Mouse (Mus musculus): ENCODE data around the gene Atp6v1g2. TPM values are rescaled to one million over a fixed set of nuclear protein-coding genes. Genes with fewer than 3 reads are reported as not detected.

Gene Atp6v1g2
- total and polyA plus RNA-seq, 3 experiments, result 2.4 to 5.0 (median 3.2) TPM

GRCm38 (mm10) chr17:35189186-35189585 is 44.3 kb upstream of the Atp6v1g2 start:
- no peak for DNase-seq (ENCODE audit: low spot score)
- Histone ChIP-seq H3K4me3 (ENCODE audit: low read depth, low read length) (no peak overlapping the region; the same call in 1 of the 2 replicates), H3K36me3 (replicated peaks) (peaks cover 9% of the 10 kb centered on the region), H3K9me3 (replicated peaks) (no peaks in the 10 kb centered on the region), H3K4me1 (ENCODE audit: insufficient read depth, low read depth, low read length) (peaks cover 77% of the 10 kb centered on the region), H3K27me3 (ENCODE audit: insufficient read depth, low read length) (peaks cover 3% of the 10 kb centered on the region; the same call in 1 of the 2 replicates)
- ATAC-seq (ENCODE audit: extremely low read depth, insufficient number of reproducible peaks, low FRiP score, poor library complexity, severe bottlenecking), result no peak
- TF ChIP-seq GATA1 (IDR thresholded peaks at IDR 0.05; ENCODE audit: borderline replicate concordance, low read length), result no peak
- TF ChIP-seq GATA2 (IDR thresholded peaks at IDR 0.05; ENCODE audit: borderline replicate concordance, low read depth, low read length), result no peak
- TF ChIP-seq CTCF (IDR thresholded peaks at IDR 0.05; ENCODE audit: low read depth, low read length), result no peak
- no peak for TF ChIP-seq POLR2AphosphoS5 (IDR thresholded peaks at IDR 0.05; ENCODE audit: insufficient replicate concordance, low read depth, low read length)
- no peak for TF ChIP-seq TAL1 (conservative IDR thresholded peaks at IDR 0.05; ENCODE audit: low read depth, low read length)

GRCm38 (mm10) chr17:35190096-35190495 is 43.4 kb upstream of the Atp6v1g2 start:
- peaks cover 2% of the 10 kb centered on the region for H3K36me3 ChIP-seq (replicated peaks)
- H3K9me3 ChIP-seq (replicated peaks), result no peaks in the 10 kb centered on the region
- peaks cover 77% of the 10 kb centered on the region for H3K4me1 ChIP-seq (ENCODE audit: insufficient read depth, low read depth, low read length)
- no peak overlapping the region for H3K4me3 ChIP-seq (ENCODE audit: low read depth, low read length)
- peaks cover 12% of the 10 kb centered on the region for H3K27me3 ChIP-seq (ENCODE audit: insufficient read depth, low read length)
- TF ChIP-seq GATA1 (IDR thresholded peaks at IDR 0.05; ENCODE audit: borderline replicate concordance, low read length), result no peak
- TF ChIP-seq TAL1 (conservative IDR thresholded peaks at IDR 0.05; ENCODE audit: low read depth, low read length), result no peak
- ATAC-seq (ENCODE audit: extremely low read depth, insufficient number of reproducible peaks, low FRiP score, poor library complexity, severe bottlenecking), result no peak
- no peak for DNase-seq (ENCODE audit: low spot score)

- Histone ChIP-seq H3K36me3 (replicated peaks) (no peaks in the 10 kb centered on the region), H3K9me3 (replicated peaks) (no peaks in the 10 kb centered on the region; the same call in 1 of the 2 replicates), H3K27me3 (ENCODE audit: insufficient read depth, low read length) (peaks cover 27% of the 10 kb centered on the region), H3K4me1 (ENCODE audit: insufficient read depth, low read depth, low read length) (peaks cover 81% of the 10 kb centered on the region), H3K4me3 (ENCODE audit: low read depth, low read length) (no peak overlapping the region)
- no peak for TF ChIP-seq CTCF (IDR thresholded peaks at IDR 0.05; ENCODE audit: low read depth, low read length)
- no peak for TF ChIP-seq TAL1 (conservative IDR thresholded peaks at IDR 0.05; ENCODE audit: low read depth, low read length)
- TF ChIP-seq POLR2AphosphoS5 (IDR thresholded peaks at IDR 0.05; ENCODE audit: insufficient replicate concordance, low read depth, low read length), result no peak
- no peak for TF ChIP-seq GATA1 (IDR thresholded peaks at IDR 0.05; ENCODE audit: borderline replicate concordance, low read length)
- TF ChIP-seq GATA2 (IDR thresholded peaks at IDR 0.05; ENCODE audit: borderline replicate concordance, low read depth, low read length), result no peak
- no peak for ATAC-seq (ENCODE audit: extremely low read depth, insufficient number of reproducible peaks, low FRiP score, poor library complexity, severe bottlenecking)
- no peak for DNase-seq (ENCODE audit: low spot score)
These were observed 41.7 kb upstream of the Atp6v1g2 start for GRCm38 (mm10) chr17:35191723-35192122.

GRCm38 (mm10) chr17:35192924-35193323 is 40.5 kb upstream of the Atp6v1g2 start:
- Histone ChIP-seq H3K27me3 (ENCODE audit: insufficient read depth, low read length) (peaks cover 27% of the 10 kb centered on the region), H3K4me1 (ENCODE audit: insufficient read depth, low read depth, low read length) (peaks cover 71% of the 10 kb centered on the region), H3K4me3 (ENCODE audit: low read depth, low read length) (no peak overlapping the region), H3K36me3 (replicated peaks) (no peaks in the 10 kb centered on the region), H3K9me3 (replicated peaks) (no peaks in the 10 kb centered on the region; the same call in 1 of the 2 replicates)
- ATAC-seq (ENCODE audit: extremely low read depth, insufficient number of reproducible peaks, low FRiP score, poor library complexity, severe bottlenecking) (no peak), DNase-seq (ENCODE audit: low spot score) (no peak)
- no peak for TF ChIP-seq GATA2 (IDR thresholded peaks at IDR 0.05; ENCODE audit: borderline replicate concordance, low read depth, low read length)
- no peak for TF ChIP-seq TAL1 (conservative IDR thresholded peaks at IDR 0.05; ENCODE audit: low read depth, low read length)
- no peak for TF ChIP-seq GATA1 (IDR thresholded peaks at IDR 0.05; ENCODE audit: borderline replicate concordance, low read length)
- TF ChIP-seq POLR2AphosphoS5 (IDR thresholded peaks at IDR 0.05; ENCODE audit: insufficient replicate concordance, low read depth, low read length), result no peak
- TF ChIP-seq CTCF (IDR thresholded peaks at IDR 0.05; ENCODE audit: low read depth, low read length), result no peak

GRCm38 (mm10) chr17:35193881-35194843 is 39.3 kb upstream of the Atp6v1g2 start, which contains the start of gene Ltb:
Gene Ltb, plus strand, starts transcription at chr17:35194439.
- no peak for DNase-seq (ENCODE audit: low spot score)
- no peak within 1 kb of the TSS for H3K4me3 ChIP-seq (ENCODE audit: low read depth, low read length)

GRCm38 (mm10) chr17:35194844-35195630 is 38.4 kb upstream of the Atp6v1g2 start:
- Histone ChIP-seq H3K9me3 (replicated peaks) (no peaks in the 10 kb centered on the region; the same call in 1 of the 2 replicates), H3K4me3 (ENCODE audit: low read depth, low read length) (peak overlapping the region; percentile 63; the same call in 1 of the 2 replicates), H3K36me3 (replicated peaks) (no peaks in the 10 kb centered on the region), H3K27me3 (ENCODE audit: insufficient read depth, low read length) (peaks cover 40% of the 10 kb centered on the region), H3K4me1 (ENCODE audit: insufficient read depth, low read depth, low read length) (peaks cover 55% of the 10 kb centered on the region)
- no peak for ATAC-seq (ENCODE audit: extremely low read depth, insufficient number of reproducible peaks, low FRiP score, poor library complexity, severe bottlenecking)
- DNase-seq (ENCODE audit: low spot score), result no peak
- TF ChIP-seq GATA1 (IDR thresholded peaks at IDR 0.05; ENCODE audit: borderline replicate concordance, low read length), result no peak
- TF ChIP-seq GATA2 (IDR thresholded peaks at IDR 0.05; ENCODE audit: borderline replicate concordance, low read depth, low read length), result no peak

More at GRCm38 (mm10) chr17:35193881-35194843, 39.3 kb upstream of the Atp6v1g2 start, which contains the start of gene Ltb:
- ATAC-seq (ENCODE audit: extremely low read depth, insufficient number of reproducible peaks, low FRiP score, poor library complexity, severe bottlenecking), result no peak
- no peaks in the 10 kb centered on the region for H3K36me3 ChIP-seq (replicated peaks)
- peaks cover 35% of the 10 kb centered on the region for H3K27me3 ChIP-seq (ENCODE audit: insufficient read depth, low read length)
- H3K4me1 ChIP-seq (ENCODE audit: insufficient read depth, low read depth, low read length), result peaks cover 59% of the 10 kb centered on the region
- TF ChIP-seq POLR2AphosphoS5 (IDR thresholded peaks at IDR 0.05; ENCODE audit: insufficient replicate concordance, low read depth, low read length) (no peak), GATA2 (IDR thresholded peaks at IDR 0.05; ENCODE audit: borderline replicate concordance, low read depth, low read length) (no peak), CTCF (IDR thresholded peaks at IDR 0.05; ENCODE audit: low read depth, low read length) (no peak)
- H3K9me3 ChIP-seq (replicated peaks), result no peaks in the 10 kb centered on the region; the same call in 1 of the 2 replicates

All from G1E (cell line).